11 mouse cellular contexts compared by ENCODE assay signal in the genomic region with DNA sequence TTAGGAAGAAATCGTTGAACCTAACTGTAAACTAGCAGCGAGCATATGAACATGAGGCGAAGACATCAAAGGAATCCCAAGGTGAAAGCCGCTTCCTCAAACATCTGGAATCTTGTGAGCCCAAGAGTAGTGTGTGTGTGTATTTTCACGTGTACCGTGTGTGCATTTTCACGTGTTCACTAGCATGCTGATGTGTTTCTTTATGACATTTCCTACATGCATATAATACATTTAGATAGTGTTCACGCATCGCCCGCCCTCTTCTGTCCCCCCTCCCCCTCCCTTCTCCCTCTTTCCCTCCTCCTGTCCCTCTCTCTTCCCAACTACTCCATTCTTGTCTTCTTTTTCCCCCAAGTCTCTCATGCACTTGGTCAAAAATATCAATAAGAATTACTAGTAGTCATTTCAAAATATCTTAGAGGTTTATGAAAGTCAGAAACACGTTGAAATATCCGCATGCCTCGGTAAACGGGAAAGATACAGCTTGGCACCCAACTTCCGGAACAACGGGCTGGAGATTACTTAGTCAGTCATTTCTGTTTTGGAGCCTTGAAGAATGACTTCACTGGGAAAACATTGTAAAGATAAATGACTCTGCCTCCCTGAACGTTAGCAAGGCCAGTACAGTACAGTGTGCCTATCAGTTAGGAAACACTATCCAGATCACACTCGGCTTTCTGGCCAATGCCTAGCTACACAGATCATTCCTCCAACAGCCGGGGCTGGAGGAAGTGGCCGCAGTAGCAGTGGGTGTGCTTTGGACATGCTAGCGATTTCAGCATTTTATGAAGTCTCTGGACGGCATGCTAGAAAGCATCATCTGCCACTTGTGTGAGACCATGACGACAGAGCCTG. TPM values are rescaled to one million over a fixed set of nuclear protein-coding genes. Genes with fewer than 3 reads are reported as not detected.
DNase-seq lines count a peak whose midpoint lies in the region; ATAC-seq and TF ChIP-seq lines count a peak whose summit lies in the region.
"Had no signal": no experiment of that assay in that cellular context is flagged by ENCODE, and none has a peak within 500 bp of the region (broad histone marks: within the 10 kb centered on the region; RNA-seq: fewer than 3 reads in every experiment).

No protein-coding gene starts in this region.

- 73% methylated on average over 23 of the region's 23 CpGs for WGBS in kidney, postnatal 0 days

- no peak overlapping the region for H3K9ac ChIP-seq in kidney, postnatal 0 days (ENCODE audit: low read depth, low read length)

- no peaks in the 10 kb centered on the region for H3K27me3 ChIP-seq in kidney, postnatal 0 days (ENCODE audit: insufficient read depth, low read length)

- no peaks in the 10 kb centered on the region for H3K9me3 ChIP-seq in kidney, postnatal 0 days (replicated peaks; ENCODE audit: low read length)
- H3K9me3 ChIP-seq: embryonic facial prominence, embryonic 10.5 days had no signal

- peak; percentile 27 for DNase-seq in kidney, postnatal 0 days (ENCODE audit: low spot score)
- no peak for DNase-seq in kidney, adult 8-10 months
- DNase-seq in c-Kit-positive CD71-positive TER-119-negative erythroid progenitor cells, embryonic 14.5 days (ENCODE audit: low read depth), result peak; percentile 56
- peak; percentile 61 for DNase-seq in heart, postnatal 10 days
- DNase-seq in lung, postnatal 4 days, result peak; percentile 18 to 51
- DNase-seq in thymus, postnatal 14 days, result no peak
- DNase-seq in frontal cortex, postnatal 14 days (ENCODE audit: low spot score in 2 of 2), result no peak
- DNase-seq in layer of hippocampus, adult 9-11 months, result no peak
- DNase-seq: gastrocnemius, postnatal 25 days; right cerebral cortex, postnatal 4 days had no signal

- intact Hi-C loops in heart, postnatal 10 days (cut with DNase I), result no loop called here

- no peaks in the 10 kb centered on the region for H3K36me3 ChIP-seq in kidney, postnatal 0 days (ENCODE audit: insufficient read depth, low read length)

- H3K4me2 ChIP-seq in kidney, postnatal 0 days (ENCODE audit: low read length), result peak overlapping the region; percentile 13; the same call in 1 of the 2 replicates

- ATAC-seq in kidney, postnatal 0 days (replicated peaks; ENCODE audit: low FRiP score, low read depth), result no peak

- H3K4me3 ChIP-seq in kidney, postnatal 0 days (replicated peaks; ENCODE audit: low read depth, low read length), result no peak overlapping the region
- H3K4me3 ChIP-seq: embryonic facial prominence, embryonic 10.5 days had no signal

- no peak for TF ChIP-seq CTCF in kidney, postnatal 0 days (IDR thresholded peaks at IDR 0.05; ENCODE audit: low read depth)

- H3K4me1 ChIP-seq in kidney, postnatal 0 days (replicated peaks; ENCODE audit: insufficient read depth, low read length), result 0 out of 2 replicates have a peak, but pooled peaks cover 3% of the 10 kb centered on the region
- H3K4me1 ChIP-seq: embryonic facial prominence, embryonic 10.5 days had no signal

- no peak overlapping the region for H3K27ac ChIP-seq in kidney, postnatal 0 days
- H3K27ac ChIP-seq: embryonic facial prominence, embryonic 10.5 days had no signal

RNA-seq across cellular contexts. Expression of gene Lrrc8c, which starts 8.5 kb away (rescaled TPM):
- 14.7 and 14.8 TPM in 2 replicates for polyA plus RNA-seq in kidney, postnatal 0 days (2015; fragmentation: Nextera tagmentation; extraction: Ambion mirVana)
- 10 to 100 TPM; 55.5 to 58.8 TPM for total RNA-seq in heart, postnatal 10 days (2021)

Comparison
In these comparisons a context has a peak if more than half of its experiments do, and no peak if none do; other contexts are left out.
1. DNase-seq: peak in kidney, postnatal 0 days (single experiment), c-Kit-positive CD71-positive TER-119-negative erythroid progenitor cells, embryonic 14.5 days (single experiment), heart, postnatal 10 days (2 of 2) and lung, postnatal 4 days (2 of 2); none in kidney, adult 8-10 months (0 of 2), thymus, postnatal 14 days (single experiment), frontal cortex, postnatal 14 days (0 of 2) and layer of hippocampus, adult 9-11 months (single experiment).